Mouse (Mus musculus): ENCODE data around the gene Fads3. TPM values are rescaled to one million over a fixed set of nuclear protein-coding genes. Genes with fewer than 3 reads are reported as not detected.

Fads3 gene
- total RNA-seq, 2 experiments from 2014 or later, result 52.8 to 60.4 TPM

- DNase-seq, result no peak
- intact Hi-C loops (cut with DNase I), result no loop called here
Observed at GRCm38 (mm10) chr19:10065465-10066188, 24.3 kb downstream of the Fads3 start.

GRCm38 (mm10) chr19:10066189-10066500 is 24.8 kb downstream of the Fads3 start:
- intact Hi-C loops (cut with DNase I), result no loop called here
- no peak for DNase-seq

GRCm38 (mm10) chr19:10066502-10066901 is 25.1 kb downstream of the Fads3 start:
- no peak for DNase-seq
- intact Hi-C loops (cut with DNase I), result no loop called here

- intact Hi-C loops (cut with DNase I), result no loop called here
- peak; percentile 54 for DNase-seq
Observed at GRCm38 (mm10) chr19:10067701-10068100, 26.3 kb downstream of the Fads3 start.

GRCm38 (mm10) chr19:10070186-10070980 is 29.0 kb downstream of the Fads3 start:
- intact Hi-C loops (cut with DNase I), result no loop called here
- DNase-seq, result no peak

- peak; percentile 32 for DNase-seq
- intact Hi-C loops (cut with DNase I), result no loop called here
Observed at GRCm38 (mm10) chr19:10071166-10071565, 29.8 kb downstream of the Fads3 start.

- intact Hi-C loops (cut with DNase I), result no loop called here
- no peak for DNase-seq
Observed at GRCm38 (mm10) chr19:10071892-10072291, 30.5 kb downstream of the Fads3 start.

- no peak for DNase-seq
- intact Hi-C loops (cut with DNase I), result no loop called here
Observed at GRCm38 (mm10) chr19:10073145-10073544, 31.8 kb downstream of the Fads3 start.

- DNase-seq, result no peak
- intact Hi-C loops (cut with DNase I), result no loop called here
Observed at GRCm38 (mm10) chr19:10078392-10078791, 37.0 kb downstream of the Fads3 start.

- intact Hi-C loops (cut with DNase I), result loop anchor here (5.0 kb wide), 1 partner anchor 112 kb away; no protein-coding TSS in a partner anchor
- no peak for DNase-seq
Observed at GRCm38 (mm10) chr19:10080384-10080783, 39.0 kb downstream of the Fads3 start.

GRCm38 (mm10) chr19:10082105-10082504 is 40.7 kb downstream of the Fads3 start:
- DNase-seq, result no peak
- intact Hi-C loops (cut with DNase I), result loop anchor here (5.0 kb wide), 1 partner anchor 110 kb away; no protein-coding TSS in a partner anchor

- no peak for DNase-seq
Observed at GRCm38 (mm10) chr19:10085454-10085853, 44.1 kb downstream of the Fads3 start.

GRCm38 (mm10) chr19:10086976-10087375 is 45.6 kb downstream of the Fads3 start:
- intact Hi-C loops (cut with DNase I), result no loop called here
- DNase-seq, result no peak

More at GRCm38 (mm10) chr19:10085454-10085853, 44.1 kb downstream of the Fads3 start:
- intact Hi-C loops (cut with DNase I), result no loop called here

GRCm38 (mm10) chr19:10093829-10094228 is 52.5 kb downstream of the Fads3 start:
- intact Hi-C loops (cut with DNase I), result no loop called here
- no peak for DNase-seq

GRCm38 (mm10) chr19:10094695-10095094 is 53.3 kb downstream of the Fads3 start:
- intact Hi-C loops (cut with DNase I), result no loop called here
- DNase-seq, result no peak

GRCm38 (mm10) chr19:10096371-10096876 is 55.1 kb downstream of the Fads3 start:
- DNase-seq, result no peak
- intact Hi-C loops (cut with DNase I), result no loop called here

GRCm38 (mm10) chr19:10097826-10098225 is 56.5 kb downstream of the Fads3 start:
- no peak for DNase-seq
- intact Hi-C loops (cut with DNase I), result no loop called here

- peak; percentile 84 for DNase-seq
- intact Hi-C loops (cut with DNase I), result loop anchor here (2.0 kb wide), 1 partner anchor 84 kb away; no protein-coding TSS in a partner anchor
Observed at GRCm38 (mm10) chr19:10100631-10101071, 59.3 kb downstream of the Fads3 start.

GRCm38 (mm10) chr19:10101341-10102053 is 60.1 kb downstream of the Fads3 start, which contains the start of gene Fads2:
Gene Fads2 (minus strand): TSS chr19:10101746.
- intact Hi-C loops (cut with DNase I), result loop anchor here (2.0 kb wide), 1 partner anchor 83 kb away; no protein-coding TSS in a partner anchor
- DNase-seq, result peak; percentile 96

GRCm38 (mm10) chr19:10102054-10102700 is 60.8 kb downstream of the Fads3 start:
- no peak for DNase-seq
- intact Hi-C loops (cut with DNase I), result no loop called here
